Mouse (Mus musculus): ENCODE data around the gene Kansl3. TPM values are rescaled to one million over a fixed set of nuclear protein-coding genes. Genes with fewer than 3 reads are reported as not detected.

Gene Kansl3
- total RNA-seq, 2 experiments from 2014 or later = 76.6 TPM

GRCm38 (mm10) chr1:36293470-36293869 lies 75.5 kb downstream of the Kansl3 start:
- DNase-seq (ENCODE audit: low spot score in 2 of 2) = no peak

Small RNA genes within 50 kb of the gene (microRNA-seq; reads per million reads assigned to microRNA genes)
- 0.50 to 1.3 reads per million in 2 experiments for gene Mir6898

Other genes starting within 250 kb of the Kansl3 start
- gene Uggt1, start 124.5 kb downstream of the Kansl3 start, total RNA-seq (2021) = 10 to 100 TPM; 42.0 to 44.8 TPM
- gene Neurl3, start 94.5 kb downstream of the Kansl3 start, total RNA-seq (2021) = under 1 TPM; 0.52 to 0.60 TPM
- 10 to 100 TPM; 15.6 to 18.1 TPM for gene Arid5a, start 61.4 kb downstream of the Kansl3 start, total RNA-seq (2021)
- gene Fer1l5, start 3.1 kb upstream of the Kansl3 start, total RNA-seq (2021) = not detected
- 10 to 100 TPM; 44.3 to 44.8 TPM for gene Lman2l, start 76.1 kb upstream of the Kansl3 start, total RNA-seq (2021)
- gene Cnnm4, start 102.4 kb upstream of the Kansl3 start, total RNA-seq (2021) = 10 to 100 TPM; 12.4 TPM
- gene Cnnm3, start 142.7 kb upstream of the Kansl3 start, total RNA-seq (2021) = 10 to 100 TPM; 31.7 to 34.6 TPM
- 1 to 10 TPM; 5.4 to 5.9 TPM for gene Ankrd23, start 167.7 kb upstream of the Kansl3 start, total RNA-seq (2021)
- under 1 TPM in 1 of 2 experiments, not detected in 1; 0.77 TPM for gene Gm42417, start 170.2 kb upstream of the Kansl3 start, total RNA-seq (2021)
- 10 to 100 TPM; 11.5 to 11.9 TPM for gene Ankrd39, start 178.3 kb upstream of the Kansl3 start, total RNA-seq (2021)
- gene Sema4c, start 189.2 kb upstream of the Kansl3 start, total RNA-seq (2021) = 10 to 100 TPM; 20.5 to 21.0 TPM